Mouse (Mus musculus) frontal cortex, postnatal 36 days (tissue): ENCODE results near the gene Plekhh3.
"Not testable (repeated sequence)": the region's sequence is repeated elsewhere in the genome, so short reads cannot be mapped to it uniquely, and the experiment has no call there.

ENCODE experiments used
- DNase-seq, 2 experiments: peaks; one replicate each; pipeline ENCODE4 v3.0.0; 2022; ENCODE audit warnings: low spot score in 2 of 2

Gene Plekhh3

DNA sequence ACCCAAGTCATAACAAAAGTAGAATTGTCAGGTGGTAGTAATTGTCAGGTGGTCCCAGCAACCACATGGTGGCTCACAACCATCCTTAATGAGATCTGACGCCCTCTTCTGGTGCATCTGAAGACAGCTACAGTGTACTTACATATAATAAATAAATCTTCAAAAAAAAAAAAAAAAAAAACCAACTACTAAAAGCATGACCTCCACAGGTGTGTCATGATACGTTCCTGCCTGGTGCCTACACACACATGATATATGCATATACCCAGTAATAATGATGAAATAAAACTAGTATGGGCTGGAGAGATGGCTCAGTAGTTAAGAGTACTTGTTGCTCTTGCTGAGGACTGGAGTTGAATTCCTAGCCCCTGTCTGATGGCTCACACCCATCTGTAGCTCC is 20.1 kb downstream of the Plekhh3 start:
- no peak for DNase-seq

DNA sequence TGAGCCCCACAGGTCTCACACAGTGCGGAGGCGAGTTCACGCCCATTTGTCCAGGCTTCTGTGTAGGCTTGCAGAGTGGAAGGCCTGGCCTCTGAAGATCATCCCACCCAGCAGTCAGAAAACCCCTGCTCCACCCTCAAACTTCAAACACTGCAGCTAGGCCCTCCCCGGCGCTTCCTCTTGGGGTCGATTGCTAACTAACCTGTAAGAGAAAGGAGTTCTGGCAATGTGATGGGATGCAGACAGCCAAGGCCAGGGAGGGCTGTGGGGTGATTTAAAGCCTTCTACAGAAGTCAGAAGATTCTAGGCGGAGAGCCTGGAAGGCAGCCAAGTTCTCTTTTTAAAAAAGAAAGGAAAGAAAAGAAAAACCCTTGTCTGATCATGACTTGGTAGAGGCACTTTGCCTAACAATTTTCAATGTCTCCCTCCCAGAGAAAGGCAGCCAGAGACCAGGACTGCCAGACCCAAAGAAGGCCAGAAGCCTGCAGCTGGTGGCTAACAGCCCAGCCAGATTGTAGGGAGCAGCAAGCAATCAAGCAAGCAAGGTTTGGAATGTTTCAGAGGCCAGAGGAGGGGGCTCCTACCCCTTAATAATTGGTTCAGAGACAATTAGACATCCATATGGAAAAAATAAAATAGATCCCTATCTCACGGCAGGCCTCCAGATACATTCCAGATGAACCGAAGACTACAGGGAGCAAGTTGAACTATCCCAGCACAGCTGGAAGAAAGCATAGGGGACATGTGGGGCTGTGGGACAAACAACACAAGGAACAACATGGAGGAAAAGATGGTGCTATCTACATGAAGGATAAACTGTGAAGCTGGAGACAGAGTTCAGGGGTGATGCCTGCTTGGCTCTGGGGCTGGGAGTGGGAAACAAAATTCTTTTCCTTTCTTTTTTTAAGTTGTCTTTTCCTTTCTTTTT is 21.7 kb downstream of the Plekhh3 start:
- DNase-seq: no peak

DNA sequence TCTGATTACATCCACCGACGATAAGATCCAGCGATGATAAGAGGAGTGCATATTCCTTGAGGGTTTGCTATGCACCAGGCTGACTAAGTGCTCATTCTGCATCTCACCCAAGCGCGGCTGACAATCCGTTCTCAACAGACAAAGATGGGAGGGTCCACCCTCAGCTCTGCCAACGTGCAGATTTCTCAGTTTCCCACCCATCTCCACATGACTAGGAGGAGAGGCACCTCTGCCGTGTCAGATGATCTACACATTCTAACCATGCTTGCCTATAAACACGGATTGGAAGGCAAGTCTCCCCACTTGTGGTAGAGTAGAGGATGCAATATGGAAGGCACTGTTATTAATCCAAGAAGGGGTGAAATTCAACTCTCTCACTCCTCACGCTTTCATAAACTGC is 22.4 kb downstream of the Plekhh3 start:
- DNase-seq: no peak

DNA sequence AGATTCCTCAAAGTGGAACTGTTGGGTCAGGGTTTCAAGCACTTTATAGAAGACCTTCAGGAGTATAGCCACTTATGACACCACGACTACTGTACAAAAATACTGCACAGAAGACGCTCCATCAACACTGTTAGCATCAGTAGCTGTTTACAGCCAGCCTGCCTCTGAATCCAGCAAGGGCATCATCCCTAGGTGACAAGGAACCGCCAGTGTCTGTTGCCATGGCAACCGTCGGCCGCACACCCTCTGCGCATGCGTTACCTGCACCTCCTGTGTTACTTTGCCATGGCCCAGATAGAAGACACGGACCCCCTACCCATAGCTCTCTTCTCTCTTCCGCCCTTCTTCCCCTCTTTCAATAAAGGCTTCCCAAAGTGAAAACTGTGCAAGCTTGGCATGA is 24.8 kb downstream of the Plekhh3 start:
- no peak for DNase-seq

DNA sequence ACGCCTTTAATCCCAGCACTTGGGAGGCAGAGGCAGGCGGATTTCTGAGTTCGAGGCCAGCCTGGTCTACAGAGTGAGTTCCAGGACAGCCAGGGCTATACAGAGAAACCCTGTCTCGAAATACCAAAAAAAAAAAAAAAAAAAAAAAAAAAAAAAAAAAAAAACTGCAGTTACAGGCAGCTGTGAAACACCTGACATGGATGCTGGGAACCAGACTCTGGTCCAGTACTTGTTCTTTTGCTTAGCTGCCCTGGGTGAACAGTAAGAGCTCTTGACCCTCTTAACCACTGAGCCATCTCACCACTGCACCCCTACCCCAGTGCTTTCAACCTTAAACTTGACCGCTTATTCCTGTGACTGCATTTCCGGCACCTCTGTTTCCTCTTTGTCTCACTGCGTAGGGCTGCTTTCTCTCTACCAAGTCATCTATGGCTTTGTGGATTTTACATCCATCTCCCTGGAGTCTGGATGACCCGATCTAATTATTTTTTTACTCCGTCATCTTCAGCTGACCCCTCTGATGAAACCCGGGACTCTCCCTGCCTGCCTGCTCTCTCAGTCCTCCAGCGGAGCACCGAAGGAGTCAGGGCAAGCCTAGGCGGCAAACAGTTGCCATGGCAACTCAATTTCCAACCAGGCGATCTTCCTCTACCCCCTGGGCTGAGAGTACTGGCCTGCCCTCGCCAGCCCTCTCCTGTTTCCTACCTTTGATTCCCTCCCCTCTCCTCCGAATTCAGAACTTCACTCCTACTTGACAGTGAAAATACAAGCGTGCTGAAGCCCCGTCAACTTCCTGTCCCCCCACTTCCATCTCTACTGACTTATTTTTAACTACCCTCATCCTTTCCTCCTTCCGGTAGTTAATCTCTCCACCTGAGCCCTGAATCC is 27.6 kb downstream of the Plekhh3 start:
- DNase-seq: peak in 1 of 2 experiments; percentile 62

DNA sequence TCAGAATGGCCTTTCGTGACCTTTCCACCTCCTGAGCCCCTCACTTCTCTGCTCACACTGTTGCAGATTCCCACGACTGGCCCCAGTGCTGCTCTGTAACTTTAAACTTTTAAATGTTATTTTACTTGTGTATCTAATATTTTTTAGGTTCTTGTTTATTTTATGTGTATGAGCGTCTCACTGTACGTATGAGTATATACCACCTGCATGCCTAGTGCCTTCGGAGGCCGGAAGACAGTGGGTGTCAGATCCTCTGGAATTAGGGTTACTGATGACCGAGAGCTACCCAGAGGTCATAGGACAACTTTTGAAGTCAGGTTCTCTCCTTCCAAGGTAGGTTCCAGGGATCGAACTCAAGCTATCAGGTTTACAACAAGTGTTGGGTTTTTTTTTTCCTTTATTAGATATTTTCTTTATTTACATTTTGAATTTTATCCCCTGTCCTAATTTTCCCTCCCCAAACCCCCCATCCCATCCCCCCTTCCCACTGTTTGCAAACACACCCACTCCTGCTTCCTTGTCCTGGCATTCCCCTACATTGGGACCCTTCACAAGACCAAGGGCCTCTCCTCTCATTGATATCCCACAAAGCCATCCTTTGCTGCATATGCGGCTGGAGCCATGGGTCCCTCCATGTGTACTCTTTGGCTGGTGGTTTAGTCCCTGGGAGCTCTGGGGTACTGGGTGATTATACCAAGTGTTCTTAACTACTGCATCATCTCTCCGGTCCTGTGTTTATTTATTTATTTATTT is 28.8 kb downstream of the Plekhh3 start:
- no peak for DNase-seq

DNA sequence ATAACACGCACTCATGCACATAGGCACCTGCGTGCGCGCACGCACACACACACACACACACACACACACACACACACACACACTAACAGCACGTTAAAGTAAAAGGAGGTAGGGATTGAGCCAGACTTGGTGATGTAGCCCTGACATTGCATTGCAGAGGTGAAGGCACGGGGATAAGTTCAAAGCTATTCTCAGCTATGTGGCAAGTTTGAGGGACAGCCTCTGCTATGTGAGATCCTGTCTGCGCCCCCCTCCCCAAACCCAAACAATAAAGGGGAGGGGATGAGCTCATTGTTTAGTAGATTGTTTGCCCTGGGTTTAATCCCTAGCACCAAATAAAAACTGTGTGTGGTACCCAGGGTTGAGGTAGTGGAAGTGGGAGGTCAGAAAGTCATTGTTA is 30.1 kb downstream of the Plekhh3 start:
- DNase-seq: no peak

DNA sequence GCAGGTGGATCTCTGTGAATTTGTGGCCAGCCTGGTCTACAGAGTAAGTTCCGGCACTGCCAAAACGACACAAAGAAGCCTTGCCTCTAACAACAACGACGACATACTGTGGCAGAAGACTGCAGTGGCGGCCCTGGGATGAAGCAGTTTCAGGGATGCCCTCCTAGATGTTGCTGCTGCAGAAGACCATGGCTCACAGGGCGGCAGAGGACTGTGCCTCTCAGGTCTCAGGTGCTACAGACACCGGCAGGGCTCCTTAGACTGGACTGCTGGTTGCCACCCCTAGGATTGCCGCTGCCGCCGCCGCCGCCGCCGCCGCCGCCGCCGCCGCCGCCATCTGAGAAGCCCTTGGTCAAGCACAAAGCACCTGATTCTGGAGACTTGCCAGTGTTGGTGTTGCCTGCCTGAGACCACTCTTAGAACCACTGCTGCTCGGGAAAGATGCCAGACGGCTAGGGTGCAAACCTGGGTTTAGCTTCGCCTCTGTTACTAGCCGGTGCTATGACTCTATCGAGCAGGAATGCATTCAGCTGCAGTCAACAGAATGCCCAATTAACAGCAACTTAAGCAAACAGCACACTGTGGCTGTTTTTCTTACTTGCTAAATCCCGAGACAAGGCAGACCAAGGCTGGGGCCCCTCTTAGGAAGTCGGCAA is 30.9 kb downstream of the Plekhh3 start:
- DNase-seq: no peak

DNA sequence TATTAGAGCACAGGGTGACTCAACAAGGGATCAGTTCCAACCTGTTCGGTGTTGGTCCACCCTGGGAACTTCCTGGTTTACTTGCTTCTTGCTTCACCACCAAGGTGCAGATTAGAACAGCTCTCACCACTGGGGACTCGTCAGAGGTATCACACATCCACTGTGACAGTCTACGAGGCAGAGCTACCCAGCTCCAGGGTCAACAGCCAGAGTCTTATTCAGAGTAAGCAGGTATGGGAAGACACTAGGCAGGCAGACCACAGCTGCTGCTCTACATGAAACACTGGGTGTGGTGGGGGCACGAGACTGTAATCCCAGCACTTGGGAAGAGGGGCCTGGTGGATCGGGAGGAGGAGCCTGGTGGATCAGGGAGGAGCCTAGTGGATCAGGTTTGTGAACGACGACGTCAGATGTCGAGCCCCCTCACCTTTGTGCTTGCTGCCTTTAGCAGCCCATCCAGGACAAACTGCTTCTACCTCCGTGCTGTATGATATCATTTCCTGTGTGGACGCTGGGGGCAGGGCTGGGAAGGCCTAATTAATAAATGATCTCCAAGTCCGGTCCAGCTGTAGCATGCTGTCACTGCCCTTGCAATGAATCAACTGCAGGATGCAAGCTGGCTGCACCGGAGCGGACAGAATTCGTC is 32.5 kb downstream of the Plekhh3 start:
- no peak for DNase-seq

DNA sequence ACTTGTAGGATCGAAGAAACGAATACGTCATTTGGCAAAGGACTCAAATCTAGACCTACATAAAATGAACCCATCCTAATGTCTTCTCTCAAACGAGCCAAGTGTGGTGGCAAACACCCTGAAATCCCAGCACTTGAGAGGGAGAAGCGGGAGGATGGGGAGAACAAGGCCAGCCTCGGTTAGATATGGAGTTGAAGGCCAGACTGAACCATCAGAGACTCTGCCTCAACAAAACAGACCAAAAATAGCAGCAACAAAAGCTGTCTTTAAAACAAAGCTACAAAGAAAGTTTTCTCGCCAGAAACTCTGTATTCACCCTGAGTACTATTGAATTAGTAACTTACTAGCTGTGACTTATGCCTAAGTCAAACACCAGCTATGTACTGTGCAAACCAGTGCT is 34.2 kb downstream of the Plekhh3 start:
- no peak for DNase-seq

DNA sequence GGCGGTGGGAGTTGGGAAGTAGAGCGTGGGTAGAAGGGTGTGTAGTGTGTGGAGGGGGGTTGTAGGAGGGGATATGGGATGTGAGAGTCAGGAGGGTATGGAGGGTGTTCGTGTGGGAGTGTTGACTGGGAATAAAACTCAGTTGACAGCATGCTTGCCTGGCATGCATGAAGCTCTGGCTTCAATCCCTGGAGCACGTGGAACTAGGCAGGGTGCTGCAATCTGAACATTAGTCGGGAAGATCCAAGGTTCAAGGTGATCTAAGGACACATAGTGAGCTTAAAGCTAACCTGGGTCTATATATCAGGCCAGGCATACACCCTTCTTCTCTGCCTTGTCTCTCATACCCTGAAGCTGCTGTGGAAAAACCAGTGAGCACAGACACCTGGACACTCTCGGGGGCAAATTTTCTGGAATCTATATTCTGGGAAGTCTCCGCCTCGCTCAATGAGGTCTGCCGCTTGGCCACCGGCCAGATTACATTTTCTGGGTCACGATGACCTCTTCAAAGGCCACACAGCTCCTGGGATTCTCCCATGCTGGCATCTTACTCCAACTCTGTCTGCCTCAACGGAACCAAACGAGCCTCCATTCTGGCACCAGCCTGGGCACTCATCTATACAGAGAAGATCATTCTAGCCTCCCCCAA is 36.8 kb downstream of the Plekhh3 start:
- DNase-seq: no peak

DNA sequence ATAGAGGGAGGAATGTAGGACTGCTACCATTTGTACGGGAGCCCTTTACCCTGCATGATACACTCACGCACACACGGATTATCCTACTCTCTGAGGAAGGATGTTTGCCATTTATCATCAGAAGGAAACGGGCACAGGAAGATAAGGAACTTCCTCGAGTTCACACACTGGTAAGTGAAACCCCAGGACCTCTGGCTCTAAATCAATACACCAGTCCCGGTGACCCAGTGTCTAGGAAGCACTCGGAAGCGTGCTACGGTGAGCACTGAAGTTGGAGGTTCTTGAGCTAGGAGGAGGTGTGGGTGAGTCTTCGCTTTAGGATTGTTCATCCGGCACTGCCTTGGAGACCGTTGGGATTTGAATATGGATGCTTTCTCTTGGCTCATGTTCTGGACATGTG is 38.1 kb downstream of the Plekhh3 start:
- DNase-seq: no peak

DNA sequence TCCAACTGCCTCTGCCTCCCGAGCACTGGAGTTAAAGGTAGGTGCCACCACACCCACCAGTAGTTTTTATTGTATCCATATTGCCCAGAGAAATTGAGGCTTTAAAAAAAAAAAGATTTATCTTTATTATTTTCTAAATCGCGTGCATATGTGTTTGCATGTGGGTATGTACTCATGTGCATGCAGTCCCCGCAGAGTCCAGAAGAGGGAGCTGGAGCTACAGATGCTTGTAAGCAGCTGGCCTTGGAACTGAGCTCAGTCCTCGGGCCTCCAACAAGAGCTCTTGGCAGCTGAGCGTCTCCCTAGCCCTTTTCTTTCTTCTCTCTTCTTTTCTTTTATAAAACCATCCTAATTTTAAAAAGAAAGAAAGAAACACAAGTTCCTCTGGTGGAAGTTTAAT is 39.5 kb downstream of the Plekhh3 start:
- no peak for DNase-seq

DNA sequence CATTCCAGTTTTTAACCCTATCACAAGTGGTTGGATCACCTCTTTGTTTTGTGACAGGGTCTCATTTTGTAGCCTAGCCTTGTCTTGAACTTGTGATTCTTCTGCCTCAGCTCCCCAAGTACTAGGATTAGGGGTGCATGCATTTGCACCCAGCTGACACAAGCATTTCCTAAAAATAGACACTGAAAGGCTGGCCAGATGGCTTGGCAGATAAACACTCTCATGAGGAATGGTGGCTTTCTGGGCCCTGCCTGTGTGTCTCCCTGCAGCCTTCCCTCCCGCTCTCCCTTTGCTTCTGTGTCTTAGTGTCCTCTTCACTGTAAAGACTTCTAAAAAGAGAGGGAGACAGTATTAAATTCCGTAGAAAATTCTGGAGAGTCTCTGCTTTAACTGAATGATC is 40.0 kb downstream of the Plekhh3 start:
- no peak for DNase-seq

DNA sequence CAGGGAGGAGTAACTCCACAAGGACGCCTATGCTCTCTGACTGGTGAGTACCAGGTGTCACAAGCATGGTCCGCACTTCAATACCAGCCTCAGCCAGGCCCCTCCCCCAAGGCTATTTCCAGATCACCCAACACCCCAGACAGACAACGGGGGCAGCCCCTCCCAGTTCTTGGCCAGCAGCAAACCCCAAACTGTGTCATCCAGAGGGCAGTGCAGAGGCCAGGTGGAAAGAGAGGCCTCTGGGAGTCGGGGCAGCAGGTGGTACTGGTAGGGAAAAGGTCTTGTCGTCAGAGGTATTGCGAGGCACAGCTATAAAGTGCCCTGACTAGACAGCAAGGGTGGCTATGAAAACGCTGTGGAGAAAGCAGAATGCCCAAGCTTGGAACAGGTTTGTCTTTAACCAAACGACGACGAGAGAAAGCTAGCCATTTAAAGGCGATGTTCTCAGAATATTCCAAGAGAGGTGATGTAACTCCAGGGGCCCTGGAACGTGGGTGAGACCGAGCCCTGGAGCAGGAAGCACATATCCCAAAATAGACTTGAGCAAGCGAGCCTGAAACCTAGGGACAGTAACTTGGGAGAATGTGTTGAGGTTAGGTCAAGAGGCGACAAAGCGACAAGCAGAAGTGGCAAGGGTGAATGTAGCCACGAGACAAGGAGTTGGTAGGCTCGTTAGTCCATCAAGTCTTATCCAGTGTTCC is 40.9 kb downstream of the Plekhh3 start:
- DNase-seq: no peak

DNA sequence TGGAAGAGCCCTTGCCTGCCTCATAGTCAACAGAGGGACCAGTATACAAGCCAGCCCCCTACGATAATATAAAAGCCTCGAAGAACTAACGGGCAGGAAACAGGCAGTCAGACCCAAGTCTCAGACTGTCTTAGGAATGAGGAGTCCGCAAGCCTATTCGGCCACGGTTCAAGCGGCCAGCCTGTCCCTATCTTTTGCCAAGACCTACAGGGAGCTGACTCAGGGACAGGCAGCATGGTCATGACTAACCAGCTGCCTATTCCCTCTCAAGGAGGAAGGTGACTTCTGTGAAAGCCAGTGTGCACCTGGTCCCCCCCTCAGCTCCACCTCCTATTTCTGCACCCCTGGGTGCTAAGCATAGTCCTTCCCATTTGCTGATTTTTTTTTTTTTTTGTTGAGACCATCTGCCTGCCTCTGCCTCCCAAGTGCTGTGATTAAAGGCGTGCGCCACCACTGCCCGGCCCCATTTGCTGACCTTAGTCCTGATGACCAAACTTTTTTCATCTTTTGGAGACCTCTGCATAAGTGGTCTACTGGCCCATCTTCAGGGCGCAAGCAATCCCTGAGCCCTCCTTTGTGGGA is 42.1 kb downstream of the Plekhh3 start:
- DNase-seq: no peak

DNA sequence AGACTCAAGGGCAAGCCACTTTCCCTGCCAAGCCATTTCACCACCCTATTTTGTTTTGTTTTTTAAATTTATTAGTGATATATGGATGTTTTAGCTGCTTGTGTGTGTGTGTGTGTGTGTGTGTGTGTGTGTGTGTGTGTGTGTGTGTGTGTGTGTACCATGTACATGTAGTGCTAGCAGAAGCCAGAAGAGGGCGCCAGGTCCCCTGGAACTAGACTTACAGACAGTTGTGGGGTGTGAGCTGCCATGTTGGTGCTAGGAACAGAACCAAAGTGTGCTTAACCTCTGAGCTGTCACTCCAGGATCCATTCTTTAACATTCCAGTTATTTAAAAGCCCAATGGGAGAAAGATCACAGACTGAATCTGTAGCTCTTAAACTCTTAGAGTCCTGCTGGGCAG is 44.1 kb downstream of the Plekhh3 start:
- DNase-seq: no peak

DNA sequence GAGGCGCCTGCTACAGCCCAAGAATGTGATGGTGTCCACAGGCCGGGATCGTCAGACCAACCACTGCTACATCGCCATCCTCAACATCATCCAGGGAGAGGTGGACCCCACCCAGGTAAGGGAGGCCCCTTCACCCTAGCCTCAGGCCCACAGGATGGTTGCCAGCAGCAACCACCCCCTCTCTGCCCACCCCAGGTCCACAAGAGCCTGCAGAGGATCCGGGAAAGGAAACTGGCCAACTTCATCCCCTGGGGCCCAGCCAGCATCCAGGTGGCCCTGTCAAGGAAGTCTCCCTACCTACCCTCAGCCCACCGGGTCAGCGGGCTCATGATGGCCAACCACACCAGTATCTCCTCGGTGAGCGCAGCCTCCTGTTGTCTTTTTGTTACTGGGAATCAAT is 46.1 kb downstream of the Plekhh3 start:
- DNase-seq: not testable (repeated sequence)

DNA sequence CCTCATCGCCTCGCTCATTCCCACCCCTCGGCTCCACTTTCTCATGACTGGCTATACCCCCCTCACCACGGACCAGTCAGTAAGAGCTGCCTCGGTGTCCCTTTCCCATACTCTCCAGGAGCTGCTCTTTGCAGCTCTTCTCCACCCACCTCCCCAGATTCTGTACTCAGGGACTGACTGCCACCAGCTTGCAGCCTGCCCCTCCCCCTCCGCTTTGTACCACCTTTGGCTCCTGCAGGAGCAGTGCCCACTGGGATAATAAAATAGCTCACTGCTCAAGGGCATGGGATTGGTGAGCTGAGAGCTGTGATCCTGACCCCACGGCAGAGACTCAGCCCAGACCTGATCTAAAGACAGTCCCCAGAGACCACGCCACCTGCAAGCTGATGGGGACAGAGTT is 46.7 kb downstream of the Plekhh3 start:
- not testable (repeated sequence) for DNase-seq
